Mouse (Mus musculus): ENCODE measurements around the gene Defb11.
"Not testable (repeated sequence)": the region's sequence is repeated elsewhere in the genome, so short reads cannot be mapped to it uniquely, and the experiment has no call there.

The Defb11 gene

DNA sequence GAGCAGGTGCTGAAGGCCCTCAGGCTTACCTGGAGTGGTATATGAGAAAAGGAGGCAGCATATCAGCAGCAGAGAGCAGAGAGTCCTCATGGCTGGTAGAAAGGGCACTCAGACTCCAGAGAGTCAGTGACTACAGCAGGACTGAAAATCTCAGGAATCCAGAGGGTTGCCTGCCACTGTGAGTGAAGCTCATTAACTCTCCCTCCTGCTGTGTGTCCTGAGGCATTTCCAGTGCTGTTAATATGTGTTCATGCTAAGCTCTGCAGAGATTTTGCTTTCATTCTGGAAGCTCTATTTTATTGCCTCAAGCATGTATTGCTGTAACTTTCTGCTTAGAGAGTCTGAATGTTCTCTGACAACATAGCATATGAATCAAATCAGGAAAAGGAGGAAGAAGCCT is at the start of gene Defb11:
Defb11 (minus strand) TSS at position 123 of the 400 bp plus-strand sequence.
- DNase-seq = not testable (repeated sequence)

DNA sequence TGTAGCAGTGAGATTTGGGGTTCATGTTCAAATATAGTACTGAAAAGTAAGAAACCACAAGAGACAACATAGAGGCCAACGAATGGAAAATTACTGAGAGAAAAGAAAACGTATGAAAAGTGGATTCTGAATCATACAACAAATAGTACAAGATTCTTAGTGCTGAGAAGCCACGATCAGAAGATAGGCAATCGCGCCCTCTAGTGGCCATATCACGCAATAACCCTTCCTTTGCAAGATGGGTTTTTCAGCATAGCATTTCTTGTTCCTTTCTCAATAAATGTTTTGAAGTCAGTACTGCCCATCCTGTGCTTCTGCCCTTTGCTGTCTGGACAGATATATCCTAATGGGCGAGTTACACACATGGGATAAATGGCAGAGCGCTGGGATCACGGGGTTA is 49.1 kb upstream of the Defb11 start:
- peak; percentile 4 for DNase-seq

DNA sequence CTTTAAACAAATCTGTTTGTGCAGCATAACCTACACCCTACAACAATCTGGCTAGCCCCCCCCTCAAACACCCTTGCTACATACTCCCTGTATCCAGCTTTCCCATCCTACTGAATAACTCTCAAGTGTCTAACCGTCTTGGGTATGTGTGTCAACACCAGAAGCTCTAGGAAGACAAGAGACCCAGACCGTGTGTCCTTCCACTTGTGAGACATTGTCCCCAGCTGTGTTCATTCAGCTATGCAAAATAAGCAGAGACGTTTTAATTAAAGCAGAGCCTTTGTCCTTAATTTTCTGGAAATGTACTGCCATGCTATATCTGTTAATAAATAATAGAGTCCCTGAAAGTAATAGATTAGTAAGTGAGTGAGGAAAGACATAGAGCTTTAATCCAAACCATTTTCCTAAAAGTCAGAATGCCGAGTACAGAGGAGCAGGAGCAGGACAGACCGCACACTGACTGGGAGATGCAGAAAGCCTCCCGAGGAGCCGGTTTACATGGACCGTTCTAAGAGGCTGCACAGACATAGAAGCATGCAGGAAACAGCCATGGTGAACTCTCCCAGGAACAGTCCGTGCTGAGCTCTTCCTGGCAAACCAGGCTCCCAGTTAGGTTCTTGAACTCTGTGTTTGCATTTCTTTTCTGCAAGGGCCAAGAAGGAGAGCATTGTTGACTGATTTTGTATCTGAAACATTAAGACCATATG is 41.3 kb upstream of the Defb11 start:
- DNase-seq = no peak

DNA sequence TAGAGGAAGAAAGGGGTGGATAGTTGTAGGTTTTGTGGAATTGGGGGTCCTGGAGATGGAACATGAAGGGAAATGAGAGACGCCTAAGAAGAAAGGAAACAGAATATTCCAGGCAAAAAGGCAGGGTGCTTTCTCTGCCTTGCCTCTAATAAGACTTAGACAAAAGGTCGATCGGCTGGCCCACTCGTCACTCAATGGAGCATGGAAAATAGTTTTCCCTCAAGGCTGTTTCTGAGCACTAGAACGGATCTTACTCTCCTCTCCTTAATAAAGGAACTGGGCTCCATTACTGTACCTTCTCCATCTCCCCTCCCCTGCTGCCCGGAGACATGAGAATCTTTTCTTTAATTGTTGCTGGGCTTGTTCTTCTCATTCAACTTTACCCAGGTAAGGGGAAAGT is 40.2 kb upstream of the Defb11 start, which contains the start of gene Defb13:
Defb13 (plus strand) TSS at position 301 of the 400 bp plus-strand sequence.
- DNase-seq = no peak

DNA sequence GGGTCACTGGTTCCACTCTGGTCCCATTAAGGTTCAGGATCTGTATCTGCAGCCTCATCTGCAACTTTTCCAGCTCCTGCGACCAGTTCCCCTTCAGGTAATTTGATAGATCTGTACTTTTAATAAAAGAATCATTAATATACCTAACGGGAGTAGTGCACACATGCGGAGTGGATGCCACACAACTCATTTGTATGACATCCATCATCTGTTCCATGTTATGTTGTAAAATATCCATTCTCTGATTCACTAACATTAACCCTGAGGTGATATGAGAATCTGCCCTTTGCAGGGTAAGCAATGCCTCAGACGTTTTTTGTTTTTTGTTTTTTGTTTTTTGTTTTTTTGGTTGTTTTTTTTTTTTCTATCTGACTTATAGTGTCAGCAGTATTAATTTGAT is 31.8 kb upstream of the Defb11 start, which contains the start of gene Defb35:
Defb35 (plus strand) TSS at position 301 of the 400 bp plus-strand sequence.
- DNase-seq = not testable (repeated sequence)

DNA sequence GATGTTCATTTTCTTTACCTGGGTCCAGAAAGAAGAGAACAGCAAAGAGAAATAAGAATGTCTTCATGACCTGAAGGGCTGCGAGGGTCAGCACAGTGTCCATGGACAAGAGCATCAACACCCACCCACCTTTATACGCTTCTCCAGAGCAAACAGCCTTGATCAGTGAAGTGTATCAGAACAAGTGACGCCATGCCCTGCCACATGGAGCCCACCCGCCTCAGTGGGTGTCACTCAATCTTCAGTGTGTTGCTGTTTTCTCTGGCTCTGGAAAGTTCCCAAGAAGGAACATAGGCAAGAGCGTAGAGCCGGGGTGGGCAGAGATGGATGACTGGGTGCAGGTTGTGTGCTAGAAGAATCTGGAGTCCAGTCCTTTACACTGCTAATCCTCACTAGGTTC is 26.4 kb upstream of the Defb11 start, which contains the start of gene Defb15:
Defb15 (minus strand) TSS at position 101 of the 400 bp plus-strand sequence.
- DNase-seq = no peak

DNA sequence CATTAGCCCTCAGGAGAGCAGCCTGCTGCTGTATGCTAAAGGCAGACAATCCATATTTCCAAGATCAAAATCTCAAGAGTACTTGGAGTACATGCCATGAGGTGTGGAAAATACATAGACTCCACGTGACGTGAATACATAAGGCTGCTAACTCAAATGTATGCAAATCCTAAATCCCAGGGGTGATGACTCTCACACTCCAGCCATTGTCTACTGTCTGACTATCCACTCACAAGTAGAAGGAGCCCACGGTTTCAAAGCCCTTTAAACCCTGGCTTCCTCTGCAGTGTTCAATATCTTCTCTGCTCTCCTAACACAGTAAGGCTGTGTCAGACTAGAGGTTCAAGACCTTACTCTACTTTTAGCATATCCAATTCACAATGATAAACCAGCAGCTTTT is 24.5 kb upstream of the Defb11 start:
- not testable (repeated sequence) for DNase-seq

DNA sequence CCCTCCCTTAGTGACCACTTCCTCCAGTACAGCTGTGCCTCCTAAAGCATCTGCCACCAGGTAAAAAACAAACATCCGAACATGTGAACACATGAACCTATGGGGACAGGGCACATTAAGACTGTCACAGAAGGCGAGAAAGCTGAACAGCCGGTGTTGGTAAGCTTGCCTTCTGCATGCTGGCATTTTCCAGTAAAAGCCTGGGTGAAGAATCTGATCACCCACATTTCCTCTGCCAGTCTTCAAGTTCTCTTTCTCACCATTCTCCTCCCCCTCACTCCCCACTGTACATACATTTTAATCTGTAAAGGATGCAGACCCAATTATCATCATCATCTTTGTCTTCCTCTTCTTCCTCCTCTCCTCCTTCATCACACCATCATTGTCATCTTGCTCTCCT is 9.4 kb upstream of the Defb11 start:
- no peak for DNase-seq

DNA sequence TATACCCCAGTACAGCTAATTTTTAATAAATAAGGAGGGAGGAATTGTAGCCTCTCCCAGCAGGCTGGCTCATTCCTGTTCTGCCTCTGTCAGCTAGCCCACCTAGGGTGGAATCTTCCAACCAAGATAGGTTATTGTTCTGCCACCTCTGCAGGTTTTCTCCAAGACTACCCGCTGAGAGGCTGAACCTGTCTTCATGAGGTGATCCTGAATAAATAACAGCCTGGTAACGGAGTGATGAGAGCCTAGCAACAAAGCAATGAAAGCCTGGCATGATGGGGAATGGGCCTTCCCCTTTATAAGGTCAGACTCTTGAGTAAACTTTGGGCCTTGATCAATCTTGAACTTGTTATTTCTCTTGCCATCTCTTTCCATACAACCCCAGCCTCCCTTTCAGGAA is 6.3 kb upstream of the Defb11 start:
- no peak for DNase-seq

DNA sequence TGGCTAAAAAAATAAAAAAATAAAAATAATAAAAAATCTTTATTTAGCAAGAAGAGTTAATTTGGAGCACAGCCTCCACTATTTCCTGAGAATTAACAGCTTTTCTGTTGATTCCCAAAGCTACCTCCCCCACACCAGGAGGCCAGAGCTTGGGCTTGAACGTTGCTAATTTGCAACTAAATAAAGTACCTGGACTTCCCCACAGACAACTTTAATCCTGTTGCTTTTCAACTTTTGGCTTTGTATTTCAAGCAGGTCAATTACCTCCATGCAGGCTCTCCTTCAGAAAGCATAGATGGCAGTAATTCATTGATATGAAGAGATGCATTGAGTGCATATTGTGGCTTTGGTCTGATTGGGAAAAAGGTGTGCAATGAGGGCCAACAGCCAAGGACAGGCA is 5.7 kb upstream of the Defb11 start:
- no peak for DNase-seq

DNA sequence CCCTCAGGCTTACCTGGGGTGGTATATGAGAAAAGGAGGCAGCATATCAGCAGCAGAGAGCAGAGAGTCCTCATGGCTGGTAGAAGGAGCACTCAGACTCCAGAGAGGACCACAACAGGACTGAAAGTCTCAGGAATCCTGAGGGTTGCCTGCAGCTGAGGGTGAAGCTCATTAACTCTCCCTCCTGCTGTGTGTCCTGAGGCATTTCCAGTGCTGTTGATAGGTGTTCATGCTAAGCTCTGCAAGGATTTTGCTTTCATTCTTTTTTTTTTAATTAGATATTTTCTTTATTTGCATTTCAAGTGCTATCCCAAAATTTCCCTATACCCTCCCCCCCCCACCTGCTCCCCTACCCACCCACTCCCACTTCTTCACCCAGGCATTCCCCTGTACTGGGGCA is 20.9 kb downstream of the Defb11 start, which contains the start of gene Defb9:
Defb9 (minus strand) TSS at position 101 of the 400 bp plus-strand sequence.
- not testable (repeated sequence) for DNase-seq

DNA sequence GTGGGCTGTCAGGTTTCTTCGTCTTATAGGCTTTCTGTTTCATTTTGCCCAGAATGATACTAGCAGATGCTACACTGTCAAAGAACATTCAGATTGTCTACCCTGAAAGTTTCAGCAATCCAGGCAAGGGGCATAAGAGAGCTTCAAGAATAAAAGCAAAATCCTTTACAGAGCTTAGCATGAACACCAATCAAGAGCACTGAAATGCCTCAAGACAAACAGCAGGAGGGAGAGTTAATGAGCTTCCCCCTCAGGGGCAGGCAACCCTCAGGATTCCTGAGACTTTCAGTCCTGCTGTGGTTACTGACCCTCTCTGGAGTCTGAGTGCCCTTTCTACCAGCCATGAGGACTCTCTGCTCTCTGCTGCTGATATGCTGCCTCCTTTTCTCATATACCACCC is 47.6 kb downstream of the Defb11 start, which contains the start of gene Defb10:
Defb10 (plus strand) TSS at position 316 of the 400 bp plus-strand sequence.
- not testable (repeated sequence) for DNase-seq
